Mouse (Mus musculus) heart, embryonic 12.5 days (tissue): Measurements from ENCODE around the gene Aaed1. TPM values are rescaled to one million over a fixed set of nuclear protein-coding genes. Genes with fewer than 3 reads are reported as not detected.

ENCODE experiments used
- ATAC-seq: fragments of 200-750 bp; cut with Nextera tagmentation; 2 replicates; pipeline ENCODE4 v1.8.0; 2017; ENCODE audit warnings: moderate TSS enrichment, moderate library complexity; ENCODE audit not compliant: insufficient number of reproducible peaks, low FRiP score
- H3K27ac ChIP-seq: fragments of 300-500 bp; sonication (generic); 2 replicates; pipeline ENCODE4 v1.5.1; 2016; ENCODE audit warnings: mild to moderate bottlenecking, moderate library complexity; ENCODE audit not compliant: poor library complexity, severe bottlenecking
- H3K27me3 ChIP-seq: fragments of 300-500 bp; sonication (generic); replicated peaks from 2 replicates; pipeline ENCODE4 v1.6.1; 2016; ENCODE audit warnings: mild to moderate bottlenecking, moderate library complexity
- H3K36me3 ChIP-seq: fragments of 300-500 bp; sonication (generic); 2 replicates; pipeline ENCODE4 v1.6.1; 2016; ENCODE audit warnings: mild to moderate bottlenecking, moderate library complexity
- H3K4me1 ChIP-seq: fragments of 300-500 bp; sonication (generic); replicated peaks from 2 replicates; pipeline ENCODE4 v1.6.1; 2016; ENCODE audit warnings: mild to moderate bottlenecking
- H3K4me2 ChIP-seq: fragments of 300-500 bp; sonication (generic); 2 replicates; pipeline ENCODE4 v1.6.1; 2016; ENCODE audit warnings: mild to moderate bottlenecking, moderate library complexity
- H3K4me3 ChIP-seq: fragments of 300-500 bp; sonication (generic); 2 replicates; pipeline ENCODE4 v1.5.1; 2016; ENCODE audit warnings: mild to moderate bottlenecking
- H3K9ac ChIP-seq: fragments of 300-500 bp; sonication (generic); 2 replicates; pipeline ENCODE4 v1.6.1; 2016; ENCODE audit warnings: mild to moderate bottlenecking, moderate library complexity
- H3K9me3 ChIP-seq: fragments of 300-500 bp; sonication (generic); replicated peaks from 2 replicates; pipeline ENCODE4 v1.6.1; 2016; ENCODE audit warnings: mild to moderate bottlenecking, moderate library complexity
- WGBS: fragments of 180-500 bp; shearing (Covaris S2); methylation state at CpG from one replicate; pipeline ENCODE4 v1.1.7; 2016; 5-methylcytosine and 5-hydroxymethylcytosine counted together
- polyA plus RNA-seq: library from polyadenylated mRNA; unstranded; fragments of >200 nt; fragmentation: Nextera tagmentation; extraction: Ambion mirVana; gene quantifications from 2 replicates; pipeline ENCODE4 v1.2.1, GENCODE M21; 2016

The Aaed1 gene
- polyA plus RNA-seq, 1 experiment from 2014 or later = 89.0 TPM

DNA sequence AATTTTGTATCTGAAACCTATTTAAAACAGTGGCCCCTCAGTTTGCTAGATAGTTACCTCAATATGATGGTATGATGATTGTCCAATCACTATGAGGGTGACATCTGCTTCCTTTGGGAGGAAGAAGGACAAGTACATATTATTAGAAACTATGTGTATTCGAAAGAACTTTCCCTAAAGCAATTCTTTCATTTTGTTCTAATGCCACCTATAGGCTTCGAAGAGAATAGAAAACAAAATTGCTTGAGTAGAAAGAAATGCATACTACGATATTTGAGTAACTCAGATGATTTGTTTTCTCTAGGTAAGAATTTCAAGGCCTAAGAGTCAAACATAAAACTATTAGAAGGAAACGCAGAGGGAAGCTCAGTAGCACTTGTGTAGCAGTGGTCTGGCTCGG lies 3.5 kb downstream of the Aaed1 start:
- Histone ChIP-seq H3K4me1 (peaks cover 27% of the 10 kb centered on the region), H3K36me3 (peaks cover 35% of the 10 kb centered on the region), H3K9ac (no peak overlapping the region), H3K4me2 (peak overlapping the region; percentile 36; the same call in 1 of the 2 replicates), H3K27ac (0 out of 2 replicates have a peak overlapping the region, but pooled peaks have one; percentile 11), H3K9me3 (no peaks in the 10 kb centered on the region), H3K27me3 (no peaks in the 10 kb centered on the region), H3K4me3 (no peak overlapping the region)
- ATAC-seq = no peak
- WGBS = 58% methylated on average over 5 of the region's 5 CpGs

DNA sequence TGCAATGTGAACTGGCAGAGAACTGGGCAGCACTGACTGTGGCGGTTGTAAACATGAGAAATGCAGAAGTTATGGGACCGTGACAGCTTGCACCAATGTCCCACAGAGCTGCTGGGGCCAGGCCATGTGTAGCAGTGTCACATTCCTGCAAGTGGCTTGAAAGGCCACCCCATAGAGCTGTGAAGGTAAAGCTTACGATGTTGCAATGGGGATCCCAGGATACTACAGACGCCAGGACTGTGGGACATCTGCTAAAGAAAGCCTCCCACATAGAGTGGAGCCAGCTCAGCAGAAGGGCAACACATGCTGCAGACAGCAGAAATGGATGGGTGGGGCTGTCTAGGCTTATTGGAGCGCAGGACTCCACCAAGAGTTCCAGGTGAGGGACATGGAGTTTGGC lies 5.0 kb downstream of the Aaed1 start:
- H3K27ac ChIP-seq = no peak overlapping the region
- peaks cover 24% of the 10 kb centered on the region for H3K4me1 ChIP-seq
- 79% methylated on average over 5 of the region's 5 CpGs for WGBS
- no peaks in the 10 kb centered on the region for H3K9me3 ChIP-seq
- no peak overlapping the region for H3K4me2 ChIP-seq
- ATAC-seq = no peak
- H3K4me3 ChIP-seq = no peak overlapping the region
- no peak overlapping the region for H3K9ac ChIP-seq
- H3K36me3 ChIP-seq = peaks cover 47% of the 10 kb centered on the region
- H3K27me3 ChIP-seq = no peaks in the 10 kb centered on the region

DNA sequence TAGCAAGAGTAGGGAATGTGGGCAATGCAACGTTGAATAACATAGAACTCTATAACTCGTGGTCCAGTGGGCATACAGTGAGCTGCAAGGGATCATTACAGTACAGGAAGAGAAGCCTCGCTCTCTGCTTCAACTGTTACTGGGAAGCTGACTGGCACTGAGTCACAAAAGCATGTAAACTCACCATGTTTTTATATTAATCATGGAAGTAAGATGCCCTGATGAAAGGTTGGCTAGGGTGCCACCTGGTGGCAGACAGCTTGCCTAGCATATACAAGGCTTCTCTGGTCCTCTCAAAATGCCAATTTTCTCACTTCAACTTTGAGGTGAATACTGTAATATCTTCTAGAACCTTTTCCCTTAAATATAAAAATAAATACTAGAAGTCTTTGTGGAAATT lies 6.4 kb downstream of the Aaed1 start:
- H3K27me3 ChIP-seq = no peaks in the 10 kb centered on the region
- no peak for ATAC-seq
- H3K9me3 ChIP-seq = no peaks in the 10 kb centered on the region
- no peak overlapping the region for H3K9ac ChIP-seq
- H3K4me3 ChIP-seq = no peak overlapping the region
- H3K4me2 ChIP-seq = no peak overlapping the region
- no peak overlapping the region for H3K27ac ChIP-seq
- H3K4me1 ChIP-seq = peaks cover 19% of the 10 kb centered on the region
- WGBS = 80% methylated on average over 3 of the region's 3 CpGs
- peaks cover 57% of the 10 kb centered on the region for H3K36me3 ChIP-seq

DNA sequence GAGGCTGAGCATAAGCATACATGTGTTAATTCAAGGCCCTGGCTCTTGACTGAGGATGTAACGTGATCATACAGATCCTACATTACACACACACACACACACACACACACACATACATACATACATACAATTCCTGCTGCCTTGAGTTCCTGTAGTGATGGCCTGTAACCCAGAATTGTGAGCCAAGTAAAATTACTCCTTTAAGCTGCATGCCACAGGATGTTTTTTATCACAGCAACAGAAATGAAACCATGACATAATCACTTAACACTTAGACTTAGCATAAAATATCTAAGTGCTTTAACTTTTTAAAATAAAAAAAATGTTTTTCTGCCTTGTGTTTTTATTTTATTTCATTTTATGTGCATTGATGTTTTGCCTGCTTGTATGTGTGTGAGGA lies 13.4 kb downstream of the Aaed1 start:
- Histone ChIP-seq H3K27ac (no peak overlapping the region), H3K9ac (no peak overlapping the region), H3K9me3 (no peaks in the 10 kb centered on the region), H3K36me3 (peaks cover 58% of the 10 kb centered on the region), H3K4me2 (no peak overlapping the region), H3K4me3 (no peak overlapping the region), H3K27me3 (no peaks in the 10 kb centered on the region), H3K4me1 (peaks cover 11% of the 10 kb centered on the region)
- 90% methylated on average over 1 of the region's 1 CpGs for WGBS
- ATAC-seq = no peak

DNA sequence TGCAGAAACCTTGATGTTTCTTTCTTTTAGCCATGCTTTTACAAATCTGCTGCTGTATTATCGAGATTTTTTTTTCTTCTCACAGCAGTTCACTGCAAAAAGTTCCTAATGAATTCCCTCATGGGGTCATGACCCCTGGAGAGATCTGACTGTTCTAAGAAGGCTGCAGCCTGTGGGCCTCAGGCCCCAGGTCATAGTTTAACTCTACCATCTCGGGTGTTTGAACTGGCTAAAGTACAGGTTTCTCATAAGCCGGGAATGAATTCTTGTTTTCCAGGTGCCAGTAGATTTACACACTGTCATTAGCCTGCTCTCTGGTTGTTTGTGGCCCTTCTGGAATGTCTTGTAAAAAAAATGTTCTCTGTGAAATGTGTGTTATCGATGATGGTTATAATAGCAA lies 25.7 kb downstream of the Aaed1 start:
- H3K27ac ChIP-seq = no peak overlapping the region
- H3K36me3 ChIP-seq = peaks cover 27% of the 10 kb centered on the region
- H3K9ac ChIP-seq = no peak overlapping the region
- 58% methylated on average over 4 of the region's 4 CpGs for WGBS
- H3K4me2 ChIP-seq = no peak overlapping the region
- peaks cover 4% of the 10 kb centered on the region; the same call in 1 of the 2 replicates for H3K4me1 ChIP-seq
- no peaks in the 10 kb centered on the region for H3K27me3 ChIP-seq
- no peak for ATAC-seq
- H3K9me3 ChIP-seq = peaks cover 4% of the 10 kb centered on the region; the same call in 1 of the 2 replicates
- H3K4me3 ChIP-seq = no peak overlapping the region

DNA sequence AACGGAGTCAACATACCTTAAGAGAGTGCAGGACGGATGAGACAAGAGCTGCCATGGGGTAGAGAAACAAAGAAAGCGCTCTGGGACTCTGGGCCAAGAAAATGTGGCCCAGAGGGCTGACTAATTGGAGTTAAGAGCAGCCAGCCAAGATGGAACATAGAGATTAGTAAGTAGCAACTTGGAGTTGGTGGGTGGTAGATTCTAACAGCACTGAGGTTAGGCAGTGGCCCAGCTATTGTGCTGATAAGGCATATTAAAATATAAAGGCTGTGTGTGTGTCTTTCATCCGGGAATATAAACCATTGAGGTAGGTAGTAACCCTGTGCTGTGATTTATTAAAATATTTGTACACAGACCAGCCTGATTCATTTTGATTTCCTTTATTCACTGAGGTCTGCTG lies 26.2 kb downstream of the Aaed1 start:
- no peak overlapping the region for H3K9ac ChIP-seq
- H3K4me2 ChIP-seq = no peak overlapping the region
- H3K4me3 ChIP-seq = no peak overlapping the region
- H3K27ac ChIP-seq = no peak overlapping the region
- ATAC-seq = no peak
- peaks cover 24% of the 10 kb centered on the region for H3K36me3 ChIP-seq
- H3K9me3 ChIP-seq = peaks cover 4% of the 10 kb centered on the region; the same call in 1 of the 2 replicates
- H3K4me1 ChIP-seq = peaks cover 4% of the 10 kb centered on the region; the same call in 1 of the 2 replicates
- H3K27me3 ChIP-seq = no peaks in the 10 kb centered on the region
- 76% methylated on average over 4 of the region's 4 CpGs for WGBS

DNA sequence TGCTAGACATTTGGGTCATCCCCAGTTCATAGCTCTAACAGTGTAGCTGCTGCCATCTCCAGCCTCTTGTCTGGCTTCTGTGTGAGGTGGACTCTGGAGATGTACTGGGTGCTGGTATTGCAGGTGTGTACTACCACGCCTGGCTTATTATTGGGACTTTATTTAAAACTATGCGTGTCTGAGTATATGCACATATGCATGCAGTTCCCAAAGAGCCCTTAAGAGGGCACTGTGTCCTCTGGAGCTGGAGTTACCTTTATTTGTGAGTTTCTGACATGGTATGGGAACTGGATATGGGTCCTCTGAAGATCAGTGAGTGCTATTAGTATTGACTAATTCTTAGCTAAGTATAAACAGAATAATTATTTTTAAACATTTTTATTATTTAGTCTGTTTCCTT lies 27.8 kb downstream of the Aaed1 start:
- no peak overlapping the region for H3K27ac ChIP-seq
- peaks cover 13% of the 10 kb centered on the region for H3K36me3 ChIP-seq
- no peak overlapping the region for H3K9ac ChIP-seq
- peaks cover 4% of the 10 kb centered on the region; the same call in 1 of the 2 replicates for H3K4me1 ChIP-seq
- no peak overlapping the region for H3K4me2 ChIP-seq
- peaks cover 4% of the 10 kb centered on the region; the same call in 1 of the 2 replicates for H3K9me3 ChIP-seq
- no peaks in the 10 kb centered on the region for H3K27me3 ChIP-seq
- H3K4me3 ChIP-seq = no peak overlapping the region
- 93% methylated on average over 2 of the region's 2 CpGs for WGBS
- no peak for ATAC-seq

DNA sequence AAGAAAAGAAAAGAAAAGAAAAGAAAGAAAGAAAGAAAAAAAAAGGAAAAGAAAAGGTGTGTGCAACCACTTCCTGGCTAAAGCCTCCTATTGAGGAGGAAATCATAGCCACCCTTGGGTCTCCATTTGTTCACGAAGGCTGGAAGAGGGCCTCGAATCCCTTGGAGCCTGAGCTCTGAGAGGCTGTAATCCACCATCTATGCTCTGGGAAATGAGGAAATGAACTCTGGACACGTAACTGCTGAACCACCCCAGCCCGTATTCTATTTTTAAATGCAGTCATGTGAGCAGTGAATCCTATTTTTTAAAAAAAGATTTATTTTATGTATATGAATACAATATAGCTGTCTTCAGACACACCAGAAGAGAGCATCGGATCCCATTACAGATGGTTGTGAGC lies 31.6 kb downstream of the Aaed1 start:
- peaks cover 4% of the 10 kb centered on the region for H3K36me3 ChIP-seq
- ATAC-seq = no peak
- H3K27me3 ChIP-seq = no peaks in the 10 kb centered on the region
- no peak overlapping the region for H3K9ac ChIP-seq
- WGBS = 81% methylated on average over 5 of the region's 5 CpGs
- H3K4me1 ChIP-seq = peaks cover under 1% of the 10 kb centered on the region; the same call in 1 of the 2 replicates
- peaks cover 4% of the 10 kb centered on the region; the same call in 1 of the 2 replicates for H3K9me3 ChIP-seq
- no peak overlapping the region for H3K27ac ChIP-seq
- H3K4me2 ChIP-seq = no peak overlapping the region
- H3K4me3 ChIP-seq = no peak overlapping the region

DNA sequence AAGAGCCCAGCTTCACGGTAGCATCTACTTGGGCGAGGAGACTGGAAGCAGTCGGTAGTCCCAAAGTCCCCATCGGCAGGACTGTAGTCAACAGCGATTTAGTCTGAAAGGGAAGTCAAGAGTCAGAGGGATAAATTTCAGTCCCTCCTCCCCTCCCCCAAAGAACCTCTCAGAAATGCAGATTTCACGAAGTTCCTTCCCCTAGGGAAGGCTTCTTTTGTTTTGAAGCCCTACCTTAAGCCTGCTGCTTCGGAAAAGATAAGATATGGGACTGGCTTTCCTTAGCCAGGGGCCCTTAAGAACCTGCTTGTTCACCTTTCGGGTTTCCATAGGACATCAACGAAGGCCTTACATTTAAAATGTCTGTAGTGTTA lies 36.8 kb downstream of the Aaed1 start:
- Histone ChIP-seq H3K27ac (no peak overlapping the region), H3K36me3 (no peaks in the 10 kb centered on the region), H3K4me3 (peak overlapping the region; percentile 67), H3K4me2 (peak overlapping the region; percentile 96), H3K9ac (peak overlapping the region; percentile 83; the same call in 1 of the 2 replicates), H3K27me3 (0 out of 2 replicates have a peak, but pooled peaks cover 3% of the 10 kb centered on the region), H3K4me1 (peaks cover 8% of the 10 kb centered on the region; the same call in 1 of the 2 replicates), H3K9me3 (no peaks in the 10 kb centered on the region)
- 12% methylated on average over 9 of the region's 9 CpGs for WGBS
- no peak for ATAC-seq

DNA sequence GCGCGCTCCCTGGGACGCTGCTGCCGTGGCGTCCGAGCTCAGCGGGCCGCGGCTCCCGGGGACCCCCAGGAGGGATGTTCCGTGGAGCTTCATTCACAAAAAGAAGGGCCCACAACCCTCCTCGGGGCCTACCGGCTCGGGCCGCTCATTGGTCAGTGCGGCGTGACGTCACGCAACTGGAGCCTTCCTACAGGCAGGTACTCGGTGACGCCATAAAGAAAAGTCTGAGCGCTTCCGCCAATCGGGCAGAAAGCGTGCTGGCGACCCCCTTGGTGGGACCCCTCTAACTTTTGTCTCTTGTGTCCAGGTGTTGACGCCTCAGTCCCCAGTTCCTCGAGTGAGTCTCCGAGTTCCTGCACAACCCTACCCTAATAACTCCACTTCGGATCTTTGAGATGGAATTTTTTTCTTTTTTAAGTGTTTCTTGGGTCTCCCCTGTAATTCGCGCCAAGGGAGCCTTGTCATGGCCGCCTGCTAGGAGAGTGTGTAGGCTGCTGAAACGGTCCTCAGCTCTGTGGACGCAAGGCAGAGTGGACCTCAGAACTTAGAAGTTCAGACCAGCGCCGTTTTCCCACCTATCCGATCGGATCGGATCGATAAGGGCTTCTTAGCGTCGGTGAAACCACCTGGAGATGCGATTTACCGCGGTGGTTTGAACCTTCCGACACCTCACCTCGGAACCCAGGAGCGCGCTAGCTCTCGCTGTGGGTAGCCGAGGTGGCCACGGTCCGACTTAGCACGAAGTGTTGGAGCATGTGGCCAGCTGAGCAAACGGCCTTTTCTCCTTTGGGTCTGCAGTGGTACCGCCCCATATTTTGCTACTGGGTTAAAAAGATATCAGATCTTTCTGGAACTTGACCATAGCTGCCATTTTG lies 37.4 kb downstream of the Aaed1 start, which contains the start of gene Cdc14b:
Gene Cdc14b, minus strand, starts transcription at position 412 of the 875 bp plus-strand sequence.
- Histone ChIP-seq H3K36me3 (no peaks in the 10 kb centered on the region), H3K9me3 (no peaks in the 10 kb centered on the region), H3K27ac (no peak within 1 kb of the TSS), H3K9ac (peak within 1 kb of the TSS; percentile 83), H3K4me1 (peaks cover 8% of the 10 kb centered on the region; the same call in 1 of the 2 replicates), H3K27me3 (0 out of 2 replicates have a peak, but pooled peaks cover 3% of the 10 kb centered on the region), H3K4me2 (peak within 1 kb of the TSS; percentile 96), H3K4me3 (peak within 1 kb of the TSS; percentile 67)
- under 1% methylated on average over 57 of the region's 57 CpGs for WGBS
- peak; percentile 94 for ATAC-seq
